Mouse (Mus musculus) common myeloid progenitor, adult 5-6 weeks (primary cell): Measurements from ENCODE around the gene Polr2b. TPM values are rescaled to one million over a fixed set of nuclear protein-coding genes. Genes with fewer than 3 reads are reported as not detected.

Source experiments
- ATAC-seq: replicated peaks from 2 replicates; pipeline ENCODE4 v1.8.0; 2016; ENCODE audit warnings: low read depth, mild to moderate bottlenecking, moderate TSS enrichment, inconsistent platforms; ENCODE audit not compliant: poor library complexity, severe bottlenecking
- total RNA-seq: library from RNA; stranded (forward); fragments of 200-1000, 187-1606 nt; gene quantifications from 2 replicates; pipeline ENCODE4 v1.2.3, GENCODE M21; 2017

Polr2b gene
- total RNA-seq, 1 experiment from 2014 or later, result 160 TPM

- ATAC-seq, result no peak
Measured at GRCm38 (mm10) chr5:77384724-77385123, 74.8 kb downstream of the Polr2b start.

DNA sequence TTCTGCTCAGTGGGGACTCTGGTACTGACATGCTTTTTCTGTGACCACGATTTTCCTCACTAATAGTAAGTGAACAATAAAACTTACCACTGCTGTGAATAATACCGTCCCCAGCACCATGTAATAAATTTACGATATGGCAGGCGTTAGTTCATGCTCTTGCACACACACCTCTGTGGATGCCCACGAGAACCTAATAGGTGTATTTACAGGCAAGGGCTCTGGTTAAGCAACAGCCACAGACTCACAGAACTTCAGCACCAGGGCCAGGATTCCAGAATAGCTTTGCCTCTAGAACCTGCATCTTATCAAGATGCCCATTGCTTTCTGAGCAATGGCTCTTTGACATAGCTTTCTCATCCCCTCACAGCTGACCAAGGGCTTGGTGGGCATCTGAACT is 75.3 kb downstream of the Polr2b start:
- ATAC-seq, result no peak

DNA sequence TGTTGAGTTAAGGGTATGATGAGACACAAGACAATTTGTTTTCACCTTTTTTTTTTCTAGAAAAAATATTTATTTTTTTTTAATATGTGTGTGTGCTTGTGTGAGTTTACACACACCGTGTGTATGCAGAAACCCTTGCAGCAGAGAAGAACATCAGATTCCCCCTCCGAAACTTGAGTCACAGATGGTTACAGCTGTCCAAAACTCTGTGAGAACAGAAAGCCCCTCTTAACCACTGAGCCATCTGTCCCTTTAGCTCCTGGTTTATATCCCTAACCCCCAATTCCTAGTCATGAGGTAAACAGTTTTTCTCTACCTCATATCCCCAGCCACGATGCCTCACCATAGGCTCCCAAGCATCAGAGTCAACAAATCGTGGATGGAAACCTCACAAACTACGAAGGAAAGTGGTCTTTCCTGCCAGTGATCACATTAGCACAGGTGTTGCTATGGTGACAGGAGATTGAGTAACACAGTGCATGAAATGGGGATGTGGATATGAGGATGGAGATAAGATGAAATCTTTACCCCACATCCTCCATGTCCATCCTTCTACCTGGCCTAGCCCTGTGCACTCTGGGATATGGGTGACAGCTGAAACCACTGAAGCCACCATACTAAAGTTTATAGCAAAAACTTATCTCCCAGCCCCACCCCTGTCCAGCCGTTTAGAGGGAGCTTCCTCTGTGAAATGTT is 76.1 kb downstream of the Polr2b start:
- ATAC-seq, result peak; percentile 73

- ATAC-seq, result peak; percentile 21
Measured at GRCm38 (mm10) chr5:77386596-77387413, 76.9 kb downstream of the Polr2b start.

- ATAC-seq, result no peak
Measured at GRCm38 (mm10) chr5:77387414-77387704, 77.4 kb downstream of the Polr2b start.

DNA sequence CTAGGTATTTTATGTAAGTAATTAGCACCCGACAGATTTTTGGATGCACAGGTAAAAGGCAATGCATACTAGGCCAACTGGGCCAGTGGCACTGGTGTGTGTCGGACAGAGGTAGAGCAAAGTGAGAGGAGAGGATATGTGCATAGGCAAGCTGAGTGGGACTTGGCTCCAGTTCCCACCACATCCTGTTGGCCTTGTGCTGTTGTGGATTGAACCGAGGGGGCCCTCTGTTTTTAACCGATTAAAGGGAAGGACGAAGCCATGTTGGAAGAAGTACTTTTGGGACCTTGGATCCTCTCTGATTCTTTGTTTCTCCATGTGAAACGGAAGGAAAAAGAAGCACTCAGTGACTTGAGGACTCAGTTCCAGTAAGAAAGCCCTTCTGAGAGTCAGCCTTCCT is 78.4 kb downstream of the Polr2b start:
- ATAC-seq, result no peak

DNA sequence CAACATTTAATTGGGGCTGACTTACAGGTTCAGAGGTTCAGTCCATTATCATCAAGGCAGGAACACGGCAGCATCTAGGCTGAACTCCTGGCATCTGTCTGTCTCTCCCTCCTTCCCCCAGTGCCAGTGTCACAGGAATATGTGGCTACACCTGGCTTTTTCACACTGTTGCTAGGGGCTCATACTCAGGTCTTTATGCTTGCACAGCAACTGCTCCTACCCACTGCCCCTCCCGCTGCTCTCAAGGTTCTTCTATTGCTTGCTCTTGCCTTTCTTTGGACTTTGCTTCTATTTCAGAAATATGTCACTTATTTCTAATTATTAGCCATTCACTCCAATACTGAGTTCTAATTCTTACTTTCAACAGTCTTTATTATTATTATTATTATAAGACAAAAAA is 80.3 kb downstream of the Polr2b start:
- no peak for ATAC-seq

DNA sequence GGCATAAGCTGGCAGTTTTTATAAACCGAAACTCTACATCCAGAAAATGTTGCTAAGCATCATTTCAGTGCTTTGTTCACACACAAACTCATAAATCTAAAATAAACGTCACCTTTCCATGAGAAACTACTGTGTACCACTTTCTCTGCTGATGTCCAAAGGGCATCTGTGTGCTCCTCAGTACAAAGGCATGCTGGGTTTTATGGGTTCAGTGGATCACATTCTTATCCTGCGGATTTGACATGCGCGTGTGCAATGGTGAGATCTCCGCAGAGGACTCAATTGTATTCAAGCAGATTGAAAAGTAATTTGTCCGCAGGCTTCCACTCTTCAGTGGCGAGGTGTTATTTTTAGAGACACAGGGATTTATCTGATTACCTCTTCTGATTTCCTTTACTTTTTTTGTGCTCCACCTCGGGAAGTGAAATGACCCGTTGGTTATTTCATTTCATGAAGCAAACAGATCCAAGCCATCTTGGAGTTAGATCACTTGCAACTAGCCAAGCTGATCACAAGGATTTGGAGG is 83.2 kb downstream of the Polr2b start:
- ATAC-seq, result no peak

DNA sequence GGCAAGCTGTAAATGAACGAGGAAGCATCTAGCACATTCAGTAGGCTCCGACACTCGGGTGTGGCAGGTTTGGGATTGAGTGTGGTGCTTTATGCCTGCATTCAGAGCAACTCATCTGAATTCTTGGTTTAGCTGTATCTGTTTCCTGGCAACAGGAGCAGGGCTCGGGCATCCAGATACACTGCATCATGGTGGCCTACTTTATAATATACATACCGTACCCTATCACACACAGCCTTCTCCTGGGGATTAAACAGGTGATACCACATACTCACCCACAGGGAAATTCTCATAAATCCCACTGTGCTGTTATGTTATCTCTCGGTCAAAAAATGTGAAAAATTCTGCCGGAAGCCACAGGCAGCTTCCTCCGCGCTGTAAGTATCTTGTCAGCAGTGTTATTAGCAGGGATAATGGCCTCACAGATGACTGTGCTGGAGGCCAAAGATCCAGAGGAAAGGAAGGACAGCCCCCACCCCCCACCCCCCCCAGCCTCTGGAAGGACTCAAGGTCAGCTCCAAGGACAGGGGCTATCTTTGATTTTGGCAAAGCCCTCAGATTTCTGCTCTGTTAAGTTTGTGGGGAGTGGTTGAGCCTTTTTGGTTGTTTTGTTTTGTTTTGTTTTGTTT is 84.2 kb downstream of the Polr2b start:
- no peak for ATAC-seq

GRCm38 (mm10) chr5:77398285-77399057 is 88.5 kb downstream of the Polr2b start:
- ATAC-seq, result no peak

Other genes starting within 250 kb of the Polr2b start
- gene Hopx, start 195.0 kb upstream of the Polr2b start, total RNA-seq, result 1.2 TPM in 1 of 2 replicates, not detected in the other
- gene Spink2, start 98.7 kb upstream of the Polr2b start, total RNA-seq, result not detected in 2 replicates
- gene Rest, start 44.7 kb upstream of the Polr2b start, total RNA-seq, result 49.7 and 61.6 TPM in 2 replicates
- 20.3 and 40.9 TPM in 2 replicates for gene Noa1, start 63 bp upstream of the Polr2b start, total RNA-seq
- 1.8 and 2.7 TPM in 2 replicates for gene Igfbp7, start 97.9 kb downstream of the Polr2b start, total RNA-seq